16 mouse cellular contexts compared by ENCODE assay signal in genomic region chr13:35976912-35977311, GRCm38 (mm10). TPM values are rescaled to one million over a fixed set of nuclear protein-coding genes. Genes with fewer than 3 reads are reported as not detected.
"Had no signal": no experiment of that assay in that cellular context is flagged by ENCODE, and none has a peak within 500 bp of the region (broad histone marks: within the 10 kb centered on the region; RNA-seq: fewer than 3 reads in every experiment).

No protein-coding gene starts in this region.

- H3K4me1 ChIP-seq: limb, embryonic 13.5 days; neural tube, embryonic 15.5 days had no signal

- H3K27ac ChIP-seq: limb, embryonic 13.5 days; liver, embryonic 14.5 days; midbrain, embryonic 13.5 days; neural tube, embryonic 15.5 days; stomach, postnatal 0 days had no signal

- H3K9me3 ChIP-seq: limb, embryonic 13.5 days; midbrain, embryonic 13.5 days; neural tube, embryonic 15.5 days had no signal

- H3K4me3 ChIP-seq: limb, embryonic 13.5 days; midbrain, embryonic 13.5 days; myocyte; neural tube, embryonic 15.5 days had no signal

- H3K27me3 ChIP-seq: limb, embryonic 13.5 days; midbrain, embryonic 13.5 days; neural tube, embryonic 15.5 days had no signal

- DNase-seq: kidney, postnatal 14 days; left cerebral cortex, postnatal 4 days; lung, adult 18-20 months; right cerebral cortex, adult 18-20 months; right cerebral cortex, postnatal 25 days; thymus, adult 2 months; thymus, postnatal 25 days had no signal

- ATAC-seq: midbrain, embryonic 13.5 days had no signal

- H3K9ac ChIP-seq: limb, embryonic 13.5 days; liver, embryonic 14.5 days; midbrain, embryonic 13.5 days; neural tube, embryonic 15.5 days had no signal

- H3K4me2 ChIP-seq: limb, embryonic 13.5 days; midbrain, embryonic 13.5 days; neural tube, embryonic 15.5 days had no signal

RNA-seq across cellular contexts. Expression of gene Ppp1r3g, which starts 18.3 kb away (rescaled TPM):
- total RNA-seq: megakaryocyte-erythroid progenitor cell, adult 5-6 weeks had no signal
- polyA plus RNA-seq: large intestine, adult 2 months; myocyte; small intestine, adult 2 months; thymus, adult 2 months had no signal
